Mouse (Mus musculus): ENCODE results near the gene Tbca. TPM values are rescaled to one million over a fixed set of nuclear protein-coding genes. Genes with fewer than 3 reads are reported as not detected.

Tbca gene
- polyA plus RNA-seq, 1 experiment from 2014 or later = 324 TPM

GRCm38 (mm10) chr13:94870071-94870460 lies 81.4 kb downstream of the Tbca start:
- peaks cover 77% of the 10 kb centered on the region for H3K27me3 ChIP-seq (ENCODE audit: insufficient read depth, low read length)
- no peak overlapping the region for H3K9ac ChIP-seq (ENCODE audit: low read depth, low read length)
- H3K4me2 ChIP-seq (ENCODE audit: low read length) = no peak overlapping the region
- no peaks in the 10 kb centered on the region for H3K36me3 ChIP-seq (ENCODE audit: insufficient read depth, low read length)
- WGBS = 3% methylated on average over 9 of the region's 9 CpGs
- no peak overlapping the region for H3K4me3 ChIP-seq (replicated peaks; ENCODE audit: low read depth, low read length)
- H3K4me1 ChIP-seq (replicated peaks; ENCODE audit: insufficient read depth, low read length) = peaks cover 2% of the 10 kb centered on the region; the same call in 1 of the 2 replicates
- no peak overlapping the region for H3K27ac ChIP-seq
- ATAC-seq (replicated peaks; ENCODE audit: low FRiP score, low read depth) = no peak
- no peaks in the 10 kb centered on the region for H3K9me3 ChIP-seq (replicated peaks; ENCODE audit: low read length)
- DNase-seq (ENCODE audit: low spot score) = no peak
- TF ChIP-seq CTCF (IDR thresholded peaks at IDR 0.05; ENCODE audit: low read depth) = no peak

- WGBS = 1% methylated on average over 21 of the region's 21 CpGs
- Histone ChIP-seq H3K4me2 (ENCODE audit: low read length) (no peak overlapping the region), H3K27ac (no peak overlapping the region), H3K4me3 (replicated peaks; ENCODE audit: low read depth, low read length) (no peak overlapping the region), H3K9me3 (replicated peaks; ENCODE audit: low read length) (no peaks in the 10 kb centered on the region), H3K4me1 (replicated peaks; ENCODE audit: insufficient read depth, low read length) (peaks cover 2% of the 10 kb centered on the region; the same call in 1 of the 2 replicates), H3K36me3 (ENCODE audit: insufficient read depth, low read length) (no peaks in the 10 kb centered on the region), H3K9ac (ENCODE audit: low read depth, low read length) (no peak overlapping the region), H3K27me3 (ENCODE audit: insufficient read depth, low read length) (peaks cover 83% of the 10 kb centered on the region)
- ATAC-seq (replicated peaks; ENCODE audit: low FRiP score, low read depth) = no peak
- no peak for DNase-seq (ENCODE audit: low spot score)
- no peak for TF ChIP-seq CTCF (IDR thresholded peaks at IDR 0.05; ENCODE audit: low read depth)
Measured at GRCm38 (mm10) chr13:94870461-94871186, 81.9 kb downstream of the Tbca start.

GRCm38 (mm10) chr13:94871806-94872320 lies 83.2 kb downstream of the Tbca start:
- no peak for TF ChIP-seq CTCF (IDR thresholded peaks at IDR 0.05; ENCODE audit: low read depth)
- no peak overlapping the region for H3K27ac ChIP-seq

GRCm38 (mm10) chr13:94872439-94872838 lies 83.7 kb downstream of the Tbca start:
- Histone ChIP-seq H3K27ac (no peak overlapping the region), H3K4me1 (replicated peaks; ENCODE audit: insufficient read depth, low read length) (peaks cover 2% of the 10 kb centered on the region; the same call in 1 of the 2 replicates), H3K36me3 (ENCODE audit: insufficient read depth, low read length) (no peaks in the 10 kb centered on the region), H3K4me3 (replicated peaks; ENCODE audit: low read depth, low read length) (no peak overlapping the region), H3K27me3 (ENCODE audit: insufficient read depth, low read length) (peaks cover 84% of the 10 kb centered on the region), H3K9ac (ENCODE audit: low read depth, low read length) (no peak overlapping the region), H3K4me2 (ENCODE audit: low read length) (no peak overlapping the region), H3K9me3 (replicated peaks; ENCODE audit: low read length) (no peaks in the 10 kb centered on the region)
- no peak for DNase-seq (ENCODE audit: low spot score)
- WGBS = under 1% methylated on average over 19 of the region's 19 CpGs
- no peak for ATAC-seq (replicated peaks; ENCODE audit: low FRiP score, low read depth)
- TF ChIP-seq CTCF (IDR thresholded peaks at IDR 0.05; ENCODE audit: low read depth) = no peak

More at GRCm38 (mm10) chr13:94871806-94872320, 83.2 kb downstream of the Tbca start:
- no peak overlapping the region for H3K4me2 ChIP-seq (ENCODE audit: low read length)
- H3K27me3 ChIP-seq (ENCODE audit: insufficient read depth, low read length) = peaks cover 81% of the 10 kb centered on the region
- H3K9ac ChIP-seq (ENCODE audit: low read depth, low read length) = no peak overlapping the region
- no peaks in the 10 kb centered on the region for H3K36me3 ChIP-seq (ENCODE audit: insufficient read depth, low read length)
- H3K9me3 ChIP-seq (replicated peaks; ENCODE audit: low read length) = no peaks in the 10 kb centered on the region
- ATAC-seq (replicated peaks; ENCODE audit: low FRiP score, low read depth) (no peak), DNase-seq (ENCODE audit: low spot score) (no peak)
- WGBS = 2% methylated on average over 7 of the region's 7 CpGs
- H3K4me1 ChIP-seq (replicated peaks; ENCODE audit: insufficient read depth, low read length) = peaks cover 2% of the 10 kb centered on the region; the same call in 1 of the 2 replicates
- H3K4me3 ChIP-seq (replicated peaks; ENCODE audit: low read depth, low read length) = no peak overlapping the region

- no peak for TF ChIP-seq CTCF (IDR thresholded peaks at IDR 0.05; ENCODE audit: low read depth)
- H3K9ac ChIP-seq (ENCODE audit: low read depth, low read length) = no peak overlapping the region
- no peaks in the 10 kb centered on the region for H3K9me3 ChIP-seq (replicated peaks; ENCODE audit: low read length)
- no peak for DNase-seq (ENCODE audit: low spot score)
- H3K36me3 ChIP-seq (ENCODE audit: insufficient read depth, low read length) = no peaks in the 10 kb centered on the region
- no peak overlapping the region for H3K4me2 ChIP-seq (ENCODE audit: low read length)
- H3K27me3 ChIP-seq (ENCODE audit: insufficient read depth, low read length) = peaks cover 84% of the 10 kb centered on the region
- ATAC-seq (replicated peaks; ENCODE audit: low FRiP score, low read depth) = no peak
- H3K27ac ChIP-seq = no peak overlapping the region
- H3K4me3 ChIP-seq (replicated peaks; ENCODE audit: low read depth, low read length) = no peak overlapping the region
- peaks cover 2% of the 10 kb centered on the region; the same call in 1 of the 2 replicates for H3K4me1 ChIP-seq (replicated peaks; ENCODE audit: insufficient read depth, low read length)
- whole genome bisulfite sequencing = 1% methylated on average over 54 of the region's 54 CpGs
Measured at GRCm38 (mm10) chr13:94873111-94874038, 84.7 kb downstream of the Tbca start.

GRCm38 (mm10) chr13:94874039-94874425 lies 85.3 kb downstream of the Tbca start:
- Histone ChIP-seq H3K4me3 (replicated peaks; ENCODE audit: low read depth, low read length) (no peak overlapping the region), H3K4me2 (ENCODE audit: low read length) (no peak overlapping the region), H3K4me1 (replicated peaks; ENCODE audit: insufficient read depth, low read length) (0 out of 2 replicates have a peak, but pooled peaks cover 2% of the 10 kb centered on the region), H3K9me3 (replicated peaks; ENCODE audit: low read length) (no peaks in the 10 kb centered on the region), H3K27ac (no peak overlapping the region), H3K9ac (ENCODE audit: low read depth, low read length) (no peak overlapping the region), H3K36me3 (ENCODE audit: insufficient read depth, low read length) (no peaks in the 10 kb centered on the region), H3K27me3 (ENCODE audit: insufficient read depth, low read length) (peaks cover 79% of the 10 kb centered on the region)
- 2% methylated on average over 8 of the region's 8 CpGs for WGBS
- TF ChIP-seq CTCF (IDR thresholded peaks at IDR 0.05; ENCODE audit: low read depth) = no peak
- DNase-seq (ENCODE audit: low spot score) = no peak
- no peak for ATAC-seq (replicated peaks; ENCODE audit: low FRiP score, low read depth)
